Mouse (Mus musculus) olfactory bulb, adult 2 months (tissue): ENCODE data around the gene Lrp6. TPM values are rescaled to one million over a fixed set of nuclear protein-coding genes. Genes with fewer than 3 reads are reported as not detected.

Experiments used
- H3K27ac ChIP-seq: fragments of 200-500 bp; 2 replicates; pipeline ENCODE4 v1.5.1; 2012; ENCODE audit warnings: low read depth, low read length; ENCODE audit not compliant: insufficient read depth
- H3K4me1 ChIP-seq: fragments of 200-500 bp; 2 replicates; pipeline ENCODE4 v1.6.1; 2012; ENCODE audit warnings: low read length; ENCODE audit not compliant: control insufficient read depth, insufficient read depth
- H3K4me3 ChIP-seq: fragments of 200-500 bp; 2 replicates; pipeline ENCODE4 v1.5.1; 2012; ENCODE audit warnings: mild to moderate bottlenecking, low read depth, low read length, moderate library complexity; ENCODE audit not compliant: insufficient read depth
- CTCF ChIP-seq: fragments of 200-500 bp; IDR thresholded peaks from 2 replicates; pipeline ENCODE4 v1.5.1; 2012; ENCODE audit warnings: low read depth, mild to moderate bottlenecking, low read length, moderate library complexity; ENCODE audit not compliant: insufficient read depth
- POLR2A ChIP-seq: fragments of 200-500 bp; IDR thresholded peaks from 2 replicates; pipeline ENCODE4 v1.6.1; 2012; ENCODE audit warnings: mild to moderate bottlenecking, low read depth, low read length, moderate library complexity; ENCODE audit not compliant: insufficient read depth
- WGBS: fragments of 180-500 bp; shearing (Covaris S2); methylation state at CpG from one replicate; pipeline ENCODE4 v1.1.7; 2018; 5-methylcytosine and 5-hydroxymethylcytosine counted together
- polyA plus RNA-seq: library from polyadenylated mRNA; stranded (reverse); fragments of >200 nt; gene quantifications from 2 replicates; pipeline ENCODE4 v1.2.4, GENCODE M21; 2012; ENCODE audit warnings: low replicate concordance; ENCODE audit not compliant: missing spikeins, insufficient read depth, insufficient read length

Gene Lrp6
- polyA plus RNA-seq, 1 experiment, result 154 TPM

GRCm38 (mm10) chr6:134431583-134431982, 135.2 kb downstream of the Lrp6 start:
- WGBS, result 69% methylated on average over 4 of the region's 4 CpGs
- Histone ChIP-seq H3K4me1 (no peaks in the 10 kb centered on the region), H3K27ac (no peak overlapping the region), H3K4me3 (no peak overlapping the region)
- TF ChIP-seq POLR2A (no peak), CTCF (no peak)

DNA sequence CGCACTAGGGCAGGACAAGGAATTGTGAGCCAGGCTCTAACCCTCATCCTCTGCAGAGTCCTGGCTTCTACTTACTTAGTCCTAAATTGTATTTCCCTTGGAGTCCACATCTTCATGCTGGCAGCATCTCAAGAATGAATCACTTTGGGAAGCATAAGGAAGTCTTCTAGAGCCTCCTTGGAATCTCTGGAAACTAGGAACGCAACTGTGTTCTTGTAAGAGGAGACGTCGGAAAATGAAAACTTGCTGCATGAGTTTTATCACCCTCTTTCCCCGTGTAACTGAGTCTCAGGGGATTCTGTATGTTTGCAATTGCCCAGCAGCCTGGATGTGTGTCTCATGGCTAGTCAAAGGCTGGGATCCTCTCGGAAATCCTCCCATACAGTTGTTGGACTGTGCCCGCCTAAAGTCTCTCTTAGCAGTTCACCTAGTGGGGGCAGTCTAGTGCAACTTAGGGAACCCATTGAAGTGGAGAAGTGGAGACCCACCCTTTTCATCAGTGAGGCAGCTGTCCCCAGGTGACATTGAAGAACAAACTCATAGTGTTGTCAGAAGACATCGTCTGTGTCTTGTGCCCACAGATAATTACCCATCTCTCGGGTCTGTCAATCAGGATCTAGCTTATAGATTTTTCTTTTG, 136.5 kb downstream of the Lrp6 start:
- Histone ChIP-seq H3K4me1 (no peaks in the 10 kb centered on the region), H3K27ac (no peak overlapping the region), H3K4me3 (no peak overlapping the region)
- WGBS, result 88% methylated on average over 9 of the region's 9 CpGs
- no peak for TF ChIP-seq CTCF
- TF ChIP-seq POLR2A, result no peak

DNA sequence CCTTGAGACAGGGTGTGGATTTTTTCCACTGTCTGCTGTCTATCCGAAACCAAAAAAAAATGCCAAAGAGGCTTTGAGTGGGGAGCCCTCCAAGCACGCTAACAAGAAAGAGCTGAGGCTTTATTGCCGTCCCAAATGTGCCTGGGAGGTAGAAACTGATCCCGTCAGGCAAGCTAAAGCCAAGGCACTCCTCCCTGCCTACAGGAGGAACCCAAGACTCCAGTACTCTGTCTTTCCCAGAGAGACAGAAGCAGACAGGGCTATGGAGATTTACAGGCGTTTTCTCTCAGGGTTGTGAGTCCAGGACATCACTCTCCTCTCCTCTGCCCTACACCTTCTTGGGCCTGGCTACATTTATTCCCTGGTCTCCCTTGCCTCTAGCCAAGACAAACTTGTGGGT, 138.3 kb downstream of the Lrp6 start:
- H3K27ac ChIP-seq, result no peak overlapping the region
- TF ChIP-seq POLR2A (no peak), CTCF (no peak)
- no peaks in the 10 kb centered on the region for H3K4me1 ChIP-seq
- WGBS, result 87% methylated on average over 5 of the region's 5 CpGs
- no peak overlapping the region for H3K4me3 ChIP-seq

- TF ChIP-seq POLR2A, result no peak
- no peak for TF ChIP-seq CTCF
- no peak overlapping the region for H3K27ac ChIP-seq
- no peaks in the 10 kb centered on the region for H3K4me1 ChIP-seq
- H3K4me3 ChIP-seq, result no peak overlapping the region
- 86% methylated on average over 3 of the region's 3 CpGs for WGBS
These were observed 139.6 kb downstream of the Lrp6 start for GRCm38 (mm10) chr6:134427165-134427564.

DNA sequence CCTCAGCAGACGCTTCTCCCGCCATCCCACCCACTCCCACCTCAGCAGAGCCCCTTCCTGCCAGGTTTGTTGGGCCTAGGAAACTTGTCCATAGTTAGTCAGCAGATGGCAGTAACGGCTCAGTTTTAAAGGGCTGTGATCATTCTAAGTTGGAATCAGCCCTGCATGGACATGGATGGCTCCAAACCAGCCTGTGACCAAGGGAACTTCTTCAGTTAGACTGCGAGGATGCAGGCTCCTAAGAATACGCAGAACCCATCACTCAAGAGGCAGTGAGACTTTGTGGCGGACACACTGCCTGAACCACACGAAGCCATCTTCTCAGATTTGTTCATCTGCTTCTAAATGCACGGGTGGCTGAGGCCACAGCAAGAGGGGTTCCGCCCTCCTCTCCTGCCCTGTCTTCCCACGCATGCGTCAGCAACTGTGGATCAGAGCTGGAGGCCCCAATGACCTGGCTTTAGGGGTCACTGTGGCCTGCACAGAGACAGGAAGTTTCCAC, 141.5 kb downstream of the Lrp6 start:
- Histone ChIP-seq H3K4me3 (no peak overlapping the region), H3K4me1 (no peaks in the 10 kb centered on the region), H3K27ac (no peak overlapping the region)
- 0 out of 2 replicates have a peak, but pooled peaks have one; percentile 31 for TF ChIP-seq CTCF
- TF ChIP-seq POLR2A, result no peak
- WGBS, result 28% methylated on average over 11 of the region's 11 CpGs

GRCm38 (mm10) chr6:134421921-134422320, 144.8 kb downstream of the Lrp6 start:
- no peak for TF ChIP-seq POLR2A
- TF ChIP-seq CTCF, result no peak
- Histone ChIP-seq H3K4me3 (no peak overlapping the region), H3K27ac (no peak overlapping the region), H3K4me1 (no peaks in the 10 kb centered on the region)
- 60% methylated on average over 6 of the region's 6 CpGs for WGBS

GRCm38 (mm10) chr6:134420375-134420774, 146.4 kb downstream of the Lrp6 start:
- TF ChIP-seq CTCF, result no peak
- no peak for TF ChIP-seq POLR2A
- no peaks in the 10 kb centered on the region for H3K4me1 ChIP-seq
- H3K27ac ChIP-seq, result no peak overlapping the region
- H3K4me3 ChIP-seq, result no peak overlapping the region
- WGBS, result 79% methylated on average over 8 of the region's 8 CpGs

- TF ChIP-seq CTCF (no peak), POLR2A (no peak)
- Histone ChIP-seq H3K4me3 (no peak overlapping the region), H3K27ac (no peak overlapping the region), H3K4me1 (no peaks in the 10 kb centered on the region)
- 80% methylated on average over 3 of the region's 3 CpGs for WGBS
These were observed 148.9 kb downstream of the Lrp6 start for GRCm38 (mm10) chr6:134417886-134418285.

DNA sequence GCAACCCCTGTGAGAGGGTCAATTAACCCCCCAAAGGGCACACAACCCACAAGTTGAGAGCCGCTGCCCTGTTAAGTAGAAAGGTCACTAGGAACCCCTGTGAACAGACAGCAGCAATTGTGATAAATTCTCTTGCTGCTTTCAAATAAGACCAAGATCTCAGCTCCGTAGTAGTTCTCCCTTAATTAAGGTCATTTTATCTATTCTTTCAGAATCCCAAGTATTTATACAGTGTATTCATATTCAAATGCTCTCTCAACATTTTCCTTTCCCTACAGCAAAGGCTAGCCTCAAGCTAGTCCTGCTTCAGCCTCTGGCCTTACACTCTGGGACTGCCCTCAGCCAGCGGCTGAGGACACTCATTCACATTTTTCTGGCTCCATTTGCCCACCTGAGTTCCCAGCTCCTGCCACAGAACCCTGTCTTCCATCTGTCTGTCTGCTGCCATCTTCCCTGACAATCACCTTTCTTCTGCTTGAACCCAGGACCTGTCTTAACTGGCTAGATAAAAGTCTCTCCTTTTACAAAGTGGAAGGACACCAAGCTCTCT, 150.1 kb downstream of the Lrp6 start:
- WGBS, result 69% methylated on average over 3 of the region's 3 CpGs
- H3K4me1 ChIP-seq, result no peaks in the 10 kb centered on the region
- H3K4me3 ChIP-seq, result no peak overlapping the region
- no peak overlapping the region for H3K27ac ChIP-seq
- no peak for TF ChIP-seq POLR2A
- no peak for TF ChIP-seq CTCF

GRCm38 (mm10) chr6:134414532-134414883, 152.3 kb downstream of the Lrp6 start:
- TF ChIP-seq POLR2A, result no peak
- TF ChIP-seq CTCF, result no peak
- Histone ChIP-seq H3K27ac (no peak overlapping the region), H3K4me1 (no peaks in the 10 kb centered on the region), H3K4me3 (no peak overlapping the region)
- WGBS, result 81% methylated on average over 4 of the region's 4 CpGs
